Mouse (Mus musculus) erythroblast, embryonic 14.5 days (primary cell): ENCODE results near the gene Nr6a1. TPM values are rescaled to one million over a fixed set of nuclear protein-coding genes. Genes with fewer than 3 reads are reported as not detected.
A peak's percentile ranks its signal among the peaks of the same experiment; 100 is the strongest.

Source experiments
- H3K27me3 ChIP-seq: 2 replicates; pipeline ENCODE4 v1.6.1; 2012; ENCODE audit warnings: inconsistent platforms; ENCODE audit not compliant: control insufficient read depth
- H3K36me3 ChIP-seq: 2 replicates; pipeline ENCODE4 v1.6.1; 2012; ENCODE audit warnings: mild to moderate bottlenecking, inconsistent platforms; ENCODE audit not compliant: control insufficient read depth
- H3K4me1 ChIP-seq: 2 replicates; pipeline ENCODE4 v1.6.1; 2012; ENCODE audit warnings: inconsistent platforms; ENCODE audit not compliant: control insufficient read depth
- H3K4me3 ChIP-seq: replicated peaks from 2 replicates; pipeline ENCODE3; 2012; ENCODE audit warnings: moderate library complexity, mild to moderate bottlenecking, inconsistent platforms
- H3K9me3 ChIP-seq: 2 replicates; pipeline ENCODE4 v1.6.1; 2012; ENCODE audit warnings: low read length, inconsistent platforms, mixed read lengths; ENCODE audit not compliant: control insufficient read depth
- GATA1 ChIP-seq: IDR thresholded peaks from 2 replicates; pipeline ENCODE4 v1.6.1; 2012; ENCODE audit warnings: low read length, inconsistent platforms, mixed read lengths
- TAL1 ChIP-seq: IDR thresholded peaks from 3 replicates; pipeline ENCODE4 v1.6.1; 2012; ENCODE audit warnings: low read length, inconsistent platforms, mixed read lengths
- polyA plus RNA-seq: library from polyadenylated mRNA; stranded (reverse); fragments of >175 nt; gene quantifications from 2 replicates; pipeline ENCODE4 v1.2.3, GENCODE M21; 2012

The Nr6a1 gene
- polyA plus RNA-seq, 1 experiment = not detected

- TF ChIP-seq TAL1 = no peak
- TF ChIP-seq GATA1 = no peak
- H3K27me3 ChIP-seq = no peaks in the 10 kb centered on the region
- no peak overlapping the region for H3K4me3 ChIP-seq
- no peaks in the 10 kb centered on the region for H3K36me3 ChIP-seq
- no peaks in the 10 kb centered on the region for H3K4me1 ChIP-seq
- H3K9me3 ChIP-seq = no peaks in the 10 kb centered on the region
These were observed 75.7 kb downstream of the Nr6a1 start for GRCm38 (mm10) chr2:38851797-38852196.

GRCm38 (mm10) chr2:38846319-38846718 is 81.2 kb downstream of the Nr6a1 start:
- no peaks in the 10 kb centered on the region for H3K9me3 ChIP-seq
- H3K4me3 ChIP-seq = no peak overlapping the region
- H3K36me3 ChIP-seq = no peaks in the 10 kb centered on the region
- no peaks in the 10 kb centered on the region for H3K4me1 ChIP-seq
- TF ChIP-seq TAL1 = no peak
- no peak for TF ChIP-seq GATA1
- H3K27me3 ChIP-seq = no peaks in the 10 kb centered on the region

- no peaks in the 10 kb centered on the region for H3K36me3 ChIP-seq
- TF ChIP-seq GATA1 (no peak), TAL1 (no peak)
- no peaks in the 10 kb centered on the region for H3K9me3 ChIP-seq
- H3K4me1 ChIP-seq = peaks cover 3% of the 10 kb centered on the region; the same call in 1 of the 2 replicates
- H3K4me3 ChIP-seq = no peak overlapping the region
- no peaks in the 10 kb centered on the region for H3K27me3 ChIP-seq
These were observed 92.0 kb downstream of the Nr6a1 start for GRCm38 (mm10) chr2:38835489-38835888.

- no peaks in the 10 kb centered on the region for H3K9me3 ChIP-seq
- TF ChIP-seq GATA1 (no peak), TAL1 (no peak)
- H3K4me1 ChIP-seq = peaks cover 5% of the 10 kb centered on the region; the same call in 1 of the 2 replicates
- no peak overlapping the region for H3K4me3 ChIP-seq
- no peaks in the 10 kb centered on the region for H3K27me3 ChIP-seq
- no peaks in the 10 kb centered on the region for H3K36me3 ChIP-seq
These were observed 95.5 kb downstream of the Nr6a1 start for GRCm38 (mm10) chr2:38831976-38832375.

- H3K27me3 ChIP-seq = no peaks in the 10 kb centered on the region
- TF ChIP-seq TAL1 (no peak), GATA1 (no peak)
- H3K36me3 ChIP-seq = no peaks in the 10 kb centered on the region
- H3K4me3 ChIP-seq = no peak overlapping the region
- H3K4me1 ChIP-seq = peaks cover 10% of the 10 kb centered on the region
- H3K9me3 ChIP-seq = no peaks in the 10 kb centered on the region
These were observed 98.0 kb downstream of the Nr6a1 start for GRCm38 (mm10) chr2:38829521-38829920.

- TF ChIP-seq GATA1 = no peak
- no peak for TF ChIP-seq TAL1
These were observed 99.6 kb downstream of the Nr6a1 start for GRCm38 (mm10) chr2:38827801-38828306.

GRCm38 (mm10) chr2:38826189-38826588 is 101.3 kb downstream of the Nr6a1 start:
- Histone ChIP-seq H3K36me3 (no peaks in the 10 kb centered on the region), H3K4me3 (no peak overlapping the region), H3K9me3 (no peaks in the 10 kb centered on the region), H3K4me1 (peaks cover 18% of the 10 kb centered on the region), H3K27me3 (no peaks in the 10 kb centered on the region)
- no peak for TF ChIP-seq GATA1
- no peak for TF ChIP-seq TAL1

More at GRCm38 (mm10) chr2:38827801-38828306, 99.6 kb downstream of the Nr6a1 start:
- Histone ChIP-seq H3K27me3 (no peaks in the 10 kb centered on the region), H3K36me3 (no peaks in the 10 kb centered on the region), H3K9me3 (no peaks in the 10 kb centered on the region), H3K4me1 (peaks cover 17% of the 10 kb centered on the region), H3K4me3 (no peak overlapping the region)

- TF ChIP-seq TAL1 = no peak
- TF ChIP-seq GATA1 = no peak
- no peaks in the 10 kb centered on the region for H3K27me3 ChIP-seq
- peak overlapping the region; percentile 47 for H3K4me3 ChIP-seq
- no peaks in the 10 kb centered on the region for H3K9me3 ChIP-seq
- H3K4me1 ChIP-seq = peaks cover 14% of the 10 kb centered on the region
- no peaks in the 10 kb centered on the region for H3K36me3 ChIP-seq
These were observed 102.4 kb downstream of the Nr6a1 start for GRCm38 (mm10) chr2:38824791-38825768.

GRCm38 (mm10) chr2:38823912-38824583 is 103.4 kb downstream of the Nr6a1 start:
- TF ChIP-seq GATA1 = no peak
- TF ChIP-seq TAL1 = no peak
- Histone ChIP-seq H3K36me3 (no peaks in the 10 kb centered on the region), H3K4me3 (peak overlapping the region; percentile 66), H3K9me3 (no peaks in the 10 kb centered on the region), H3K4me1 (peaks cover 14% of the 10 kb centered on the region), H3K27me3 (no peaks in the 10 kb centered on the region)
